Mouse (Mus musculus): ENCODE results near the gene Zcchc17.

GRCm38 (mm10) chr4:130360238-130360590, 471 bp upstream of the Zcchc17 start:
- TF ChIP-seq CTCF (IDR thresholded peaks at IDR 0.05; ENCODE audit: control insufficient read depth, insufficient read depth, insufficient read length) (no peak), MYOD1 (IDR thresholded peaks at IDR 0.05; ENCODE audit: control insufficient read depth, insufficient read length, low read depth) (no peak), USF1 (IDR thresholded peaks at IDR 0.05; ENCODE audit: low read depth) (no peak)

Measured in C2C12 (cell line).